Mouse (Mus musculus) liver, embryonic 14.5 days (tissue): ENCODE measurements around the gene Olfr38. TPM values are rescaled to one million over a fixed set of nuclear protein-coding genes. Genes with fewer than 3 reads are reported as not detected.

Source experiments
- ATAC-seq: fragments of 200-750 bp; cut with Nextera tagmentation; 2 replicates; pipeline ENCODE4 v1.8.0; 2017; ENCODE audit warnings: moderate number of reproducible peaks, mild to moderate bottlenecking, moderate library complexity; ENCODE audit not compliant: insufficient read depth
- DNase-seq, 3 experiments: peaks; one replicate each; pipeline ENCODE4 v3.0.0-alpha.2; 2012 to 2013; ENCODE audit warnings: low read depth in 3 of 3, low spot score in 3 of 3
- H3K27ac ChIP-seq: fragments of 300-500 bp; sonication (generic); 2 replicates; pipeline ENCODE4 v1.5.1; 2014; ENCODE audit warnings: moderate library complexity, mild to moderate bottlenecking, control low read depth, inconsistent platforms
- H3K27me3 ChIP-seq: fragments of 300-500 bp; sonication (generic); 2 replicates; pipeline ENCODE4 v1.6.1; 2014; ENCODE audit warnings: mild to moderate bottlenecking, low read length, moderate library complexity; ENCODE audit not compliant: control insufficient read depth, insufficient read depth
- H3K36me3 ChIP-seq: fragments of 300-500 bp; sonication (generic); replicated peaks from 2 replicates; pipeline ENCODE4 v1.6.1; 2014; ENCODE audit warnings: low read depth; ENCODE audit not compliant: control insufficient read depth, insufficient read depth
- H3K4me1 ChIP-seq, 2 experiments: fragments of 200-500 bp in 1 of 2; fragments of 300-500 bp in 1 of 2; sonication (generic) in 1 of 2; replicated peaks; 2 replicates each; pipeline ENCODE4 v1.6.1; 2012 to 2014; ENCODE audit warnings: antibody characterized with exemption in 1 of 2, inconsistent platforms in 1 of 2, low read length in 1 of 2; ENCODE audit not compliant: control insufficient read depth in 2 of 2, insufficient read depth in 2 of 2
- H3K4me2 ChIP-seq: fragments of 300-500 bp; sonication (generic); 2 replicates; pipeline ENCODE4 v1.6.1; 2014; ENCODE audit warnings: low read depth, mild to moderate bottlenecking, control low read depth, moderate library complexity
- H3K4me3 ChIP-seq, 2 experiments: fragments of 200-500 bp in 1 of 2; fragments of 300-500 bp in 1 of 2; sonication (generic) in 1 of 2; 2 replicates each; pipeline ENCODE4 v1.5.1; 2012 to 2014; ENCODE audit warnings: low read depth in 2 of 2, low read length in 2 of 2, mild to moderate bottlenecking in 2 of 2, control low read depth in 1 of 2, inconsistent platforms in 1 of 2, moderate library complexity in 1 of 2; ENCODE audit not compliant: insufficient read depth in 1 of 2
- H3K9ac ChIP-seq: fragments of 300-500 bp; sonication (generic); replicated peaks from 2 replicates; pipeline ENCODE4 v1.6.1; 2014; ENCODE audit warnings: mild to moderate bottlenecking, control low read depth, moderate library complexity
- H3K9me3 ChIP-seq: fragments of 300-500 bp; sonication (generic); 2 replicates; pipeline ENCODE4 v1.6.1; 2016; ENCODE audit warnings: low read length, mixed read lengths; ENCODE audit not compliant: control insufficient read depth
- CTCF ChIP-seq: IDR thresholded peaks from 2 replicates; pipeline ENCODE4 v1.5.1; 2016; ENCODE audit warnings: antibody characterized with exemption, low read depth, control low read depth
- EP300 ChIP-seq: IDR thresholded peaks from 2 replicates; pipeline ENCODE4 v1.6.1; 2016; ENCODE audit warnings: antibody characterized with exemption, low read depth
- WGBS: fragments of 180-500 bp; shearing (Covaris S2); extraction: QIAGEN DNeasy Blood & Tissue Kit; methylation state at CpG from one replicate; pipeline ENCODE4 v1.1.7; 2014; ENCODE audit not compliant: insufficient replicate concordance; 5-methylcytosine and 5-hydroxymethylcytosine counted together
- polyA plus RNA-seq, 2 experiments: library from polyadenylated mRNA; depleted of rRNA in 1 of 2; stranded (reverse) in 1 of 2; unstranded in 1 of 2; fragments of >200 nt; fragmentation: Nextera tagmentation in 1 of 2; extraction: Ambion mirVana in 1 of 2; gene quantifications; 2 replicates each; pipeline versions ENCODE4 v1.2.1 to v1.2.3; 2012 to 2014

The Olfr38 gene
- polyA plus RNA-seq, 2 experiments: not detected

- no peak for DNase-seq
- H3K9ac ChIP-seq: no peak overlapping the region
- ATAC-seq: no peak
- no peak overlapping the region for H3K27ac ChIP-seq
- H3K27me3 ChIP-seq: no peaks in the 10 kb centered on the region
- TF ChIP-seq EP300 (no peak), CTCF (no peak)
- H3K4me1 ChIP-seq: no peaks in the 10 kb centered on the region
- 61% methylated on average over 9 of the region's 9 CpGs for WGBS
- H3K9me3 ChIP-seq: no peaks in the 10 kb centered on the region
- H3K4me2 ChIP-seq: no peak overlapping the region
- H3K4me3 ChIP-seq: no peak overlapping the region
- no peaks in the 10 kb centered on the region for H3K36me3 ChIP-seq
Measured at GRCm38 (mm10) chr6:42790949-42791556, 34.8 kb downstream of the Olfr38 start.

GRCm38 (mm10) chr6:42794982-42795381 lies 38.8 kb downstream of the Olfr38 start:
- Histone ChIP-seq H3K4me3 (no peak overlapping the region), H3K27me3 (no peaks in the 10 kb centered on the region), H3K36me3 (no peaks in the 10 kb centered on the region), H3K27ac (no peak overlapping the region), H3K9me3 (no peaks in the 10 kb centered on the region), H3K9ac (no peak overlapping the region), H3K4me2 (no peak overlapping the region), H3K4me1 (no peaks in the 10 kb centered on the region)
- WGBS: 64% methylated on average over 3 of the region's 3 CpGs
- TF ChIP-seq EP300: no peak
- TF ChIP-seq CTCF: no peak
- no peak for DNase-seq
- ATAC-seq: no peak

- Histone ChIP-seq H3K9me3 (no peaks in the 10 kb centered on the region), H3K9ac (no peak within 1 kb of the TSS), H3K27me3 (no peaks in the 10 kb centered on the region), H3K4me1 (no peaks in the 10 kb centered on the region), H3K4me3 (no peak within 1 kb of the TSS), H3K4me2 (no peak within 1 kb of the TSS), H3K36me3 (no peaks in the 10 kb centered on the region), H3K27ac (no peak within 1 kb of the TSS)
- no peak for DNase-seq
- no peak for TF ChIP-seq CTCF
- TF ChIP-seq EP300: no peak
- no peak for ATAC-seq
- 39% methylated on average over 1 of the region's 1 CpGs for WGBS
Measured at GRCm38 (mm10) chr6:42811639-42812038, 55.4 kb downstream of the Olfr38 start, which contains the start of gene Olfr450. Olfr450 (plus strand) TSS chr6:42811939.

Other genes starting within 250 kb of the Olfr38 start
- gene Olfr455, start 208.8 kb upstream of the Olfr38 start, polyA plus RNA-seq (2012; rRNA removed): not detected in 2 replicates
- not detected in 2 replicates for gene Olfr455, start 208.8 kb upstream of the Olfr38 start, polyA plus RNA-seq (2014; fragmentation: Nextera tagmentation; extraction: Ambion mirVana)
- not detected in 2 replicates for gene Tcaf3, start 158.7 kb upstream of the Olfr38 start, polyA plus RNA-seq (2012; rRNA removed)
- gene Tcaf3, start 158.7 kb upstream of the Olfr38 start, polyA plus RNA-seq (2014; fragmentation: Nextera tagmentation; extraction: Ambion mirVana): not detected in 2 replicates
- 0.07 and 0.12 TPM in 2 replicates for gene Tcaf2, start 111.2 kb upstream of the Olfr38 start, polyA plus RNA-seq (2012; rRNA removed)
- 0.04 and 0.06 TPM in 2 replicates for gene Tcaf2, start 111.2 kb upstream of the Olfr38 start, polyA plus RNA-seq (2014; fragmentation: Nextera tagmentation; extraction: Ambion mirVana)
- gene Tcaf1, start 46.3 kb upstream of the Olfr38 start, polyA plus RNA-seq (2012; rRNA removed): 2.2 TPM in 2 replicates
- gene Tcaf1, start 46.3 kb upstream of the Olfr38 start, polyA plus RNA-seq (2014; fragmentation: Nextera tagmentation; extraction: Ambion mirVana): 3.1 and 4.2 TPM in 2 replicates
- gene Olfr453, start 17.0 kb upstream of the Olfr38 start, polyA plus RNA-seq (2012; rRNA removed): not detected in 2 replicates
- not detected in 2 replicates for gene Olfr453, start 17.0 kb upstream of the Olfr38 start, polyA plus RNA-seq (2014; fragmentation: Nextera tagmentation; extraction: Ambion mirVana)
- gene Olfr452, start 28.7 kb downstream of the Olfr38 start, polyA plus RNA-seq (2012; rRNA removed): not detected in 2 replicates
- not detected in 2 replicates for gene Olfr452, start 28.7 kb downstream of the Olfr38 start, polyA plus RNA-seq (2014; fragmentation: Nextera tagmentation; extraction: Ambion mirVana)
- not detected in 2 replicates for gene Olfr450, start 55.5 kb downstream of the Olfr38 start, polyA plus RNA-seq (2012; rRNA removed)
- gene Olfr450, start 55.5 kb downstream of the Olfr38 start, polyA plus RNA-seq (2014; fragmentation: Nextera tagmentation; extraction: Ambion mirVana): not detected in 2 replicates
- gene Olfr449, start 78.0 kb downstream of the Olfr38 start, polyA plus RNA-seq (2012; rRNA removed): not detected in 2 replicates
- not detected in 2 replicates for gene Olfr449, start 78.0 kb downstream of the Olfr38 start, polyA plus RNA-seq (2014; fragmentation: Nextera tagmentation; extraction: Ambion mirVana)
- not detected in 2 replicates for gene Olfr448, start 134.0 kb downstream of the Olfr38 start, polyA plus RNA-seq (2012; rRNA removed)
- gene Olfr448, start 134.0 kb downstream of the Olfr38 start, polyA plus RNA-seq (2014; fragmentation: Nextera tagmentation; extraction: Ambion mirVana): not detected in 2 replicates
- gene Olfr447, start 152.5 kb downstream of the Olfr38 start, polyA plus RNA-seq (2012; rRNA removed): not detected in 2 replicates
- not detected in 2 replicates for gene Olfr447, start 152.5 kb downstream of the Olfr38 start, polyA plus RNA-seq (2014; fragmentation: Nextera tagmentation; extraction: Ambion mirVana)
- gene Olfr446, start 165.0 kb downstream of the Olfr38 start, polyA plus RNA-seq (2012; rRNA removed): not detected in 2 replicates
- gene Olfr446, start 165.0 kb downstream of the Olfr38 start, polyA plus RNA-seq (2014; fragmentation: Nextera tagmentation; extraction: Ambion mirVana): not detected in 2 replicates
- not detected in 2 replicates for gene Olfr444, start 192.7 kb downstream of the Olfr38 start, polyA plus RNA-seq (2012; rRNA removed)
- not detected in 2 replicates for gene Olfr444, start 192.7 kb downstream of the Olfr38 start, polyA plus RNA-seq (2014; fragmentation: Nextera tagmentation; extraction: Ambion mirVana)